Mouse (Mus musculus) liver, postnatal 0 days (tissue): ENCODE results near the gene Gm20696. TPM values are rescaled to one million over a fixed set of nuclear protein-coding genes. Genes with fewer than 3 reads are reported as not detected.
A peak's percentile ranks its signal among the peaks of the same experiment; 100 is the strongest.

Experiments
- ATAC-seq: fragments of 200-750 bp; cut with Nextera tagmentation; 2 replicates; pipeline ENCODE4 v1.8.0; 2017; ENCODE audit warnings: mild to moderate bottlenecking, moderate library complexity
- DNase-seq: peaks from one replicate; pipeline ENCODE4 v3.0.0-alpha.2; 2016
- H3K27ac ChIP-seq: fragments of 300-500 bp; sonication (generic); 2 replicates; pipeline ENCODE4 v1.5.1; 2014; ENCODE audit warnings: antibody characterized with exemption, moderate library complexity, mild to moderate bottlenecking, low read depth
- H3K27me3 ChIP-seq: fragments of 300-500 bp; sonication (generic); 2 replicates; pipeline ENCODE4 v1.6.1; 2014; ENCODE audit warnings: low read length, control low read depth, mixed read lengths; ENCODE audit not compliant: insufficient read depth
- H3K36me3 ChIP-seq: fragments of 300-500 bp; sonication (generic); replicated peaks from 2 replicates; pipeline ENCODE4 v1.6.1; 2014; ENCODE audit warnings: mild to moderate bottlenecking, control low read depth, low read length, moderate library complexity, mixed read lengths; ENCODE audit not compliant: insufficient read depth
- H3K4me1 ChIP-seq: fragments of 300-500 bp; sonication (generic); 2 replicates; pipeline ENCODE4 v1.6.1; 2014; ENCODE audit warnings: antibody characterized with exemption, mild to moderate bottlenecking, control low read depth; ENCODE audit not compliant: insufficient read depth
- H3K4me2 ChIP-seq: fragments of 300-500 bp; sonication (generic); 2 replicates; pipeline ENCODE4 v1.6.1; 2014; ENCODE audit warnings: low read depth, mild to moderate bottlenecking, low read length, moderate library complexity, mixed read lengths
- H3K4me3 ChIP-seq: fragments of 300-500 bp; sonication (generic); 2 replicates; pipeline ENCODE4 v1.5.1; 2014; ENCODE audit warnings: low read depth, low read length
- H3K9ac ChIP-seq: fragments of 300-500 bp; sonication (generic); replicated peaks from 2 replicates; pipeline ENCODE4 v1.6.1; 2014; ENCODE audit warnings: mild to moderate bottlenecking, moderate library complexity
- H3K9me3 ChIP-seq: fragments of 300-500 bp; sonication (generic); 2 replicates; pipeline ENCODE4 v1.6.1; 2016; ENCODE audit warnings: mild to moderate bottlenecking, control low read depth, low read length, mixed read lengths
- CTCF ChIP-seq: sonication (generic); IDR thresholded peaks from 2 replicates; pipeline ENCODE4 v1.5.1; 2016; ENCODE audit warnings: antibody characterized with exemption, low read depth
- EP300 ChIP-seq: IDR thresholded peaks from 2 replicates; pipeline ENCODE4 v1.6.1; 2016; ENCODE audit warnings: antibody characterized with exemption, low read depth, mild to moderate bottlenecking
- WGBS: fragments of 180-500 bp; shearing (Covaris S2); extraction: QIAGEN DNeasy Blood & Tissue Kit; methylation state at CpG from one replicate; pipeline ENCODE4 v1.1.7; 2014; ENCODE audit not compliant: insufficient replicate concordance; 5-methylcytosine and 5-hydroxymethylcytosine counted together
- polyA plus RNA-seq: library from polyadenylated mRNA; unstranded; fragments of >200 nt; fragmentation: Nextera tagmentation; extraction: Ambion mirVana; gene quantifications from 2 replicates; pipeline ENCODE4 v1.2.1, GENCODE M21; 2015

The Gm20696 gene
- polyA plus RNA-seq, 1 experiment from 2014 or later: 1.2 TPM

DNA sequence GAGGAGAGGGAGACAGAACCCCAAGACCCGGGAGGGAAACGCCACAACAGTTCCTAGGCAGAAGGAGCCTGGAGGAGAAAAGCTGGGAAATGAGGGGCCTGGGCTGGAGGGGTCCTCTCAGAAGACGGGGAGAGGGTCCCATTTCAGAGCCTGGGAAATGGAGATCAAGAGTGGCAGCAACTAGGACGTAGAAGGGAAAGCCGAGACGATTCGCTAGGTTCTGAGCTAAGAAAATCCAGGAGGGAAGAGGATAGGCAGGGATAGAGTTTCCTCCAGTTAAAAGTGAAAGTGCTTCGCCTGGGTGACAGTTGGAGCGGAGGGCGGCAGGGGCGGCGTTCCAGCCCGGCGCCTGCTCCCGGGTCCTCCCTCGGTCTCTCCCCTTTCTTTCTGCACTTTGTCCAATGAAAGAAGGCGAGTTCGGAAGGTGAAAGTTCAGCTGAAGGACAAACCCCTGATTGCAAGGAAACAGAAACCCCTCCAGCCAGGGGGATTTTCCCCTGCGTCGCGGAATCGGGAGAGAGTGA is 143.4 kb downstream of the Gm20696 start:
- Histone ChIP-seq H3K9ac (peak overlapping the region; percentile 97), H3K9me3 (peaks cover 5% of the 10 kb centered on the region; the same call in 1 of the 2 replicates), H3K27ac (peak overlapping the region; percentile 100), H3K4me2 (peak overlapping the region; percentile 89), H3K27me3 (0 out of 2 replicates have a peak, but pooled peaks cover 4% of the 10 kb centered on the region), H3K4me1 (0 out of 2 replicates have a peak, but pooled peaks cover 2% of the 10 kb centered on the region), H3K4me3 (peak overlapping the region; percentile 81), H3K36me3 (no peaks in the 10 kb centered on the region)
- peak; percentile 44; the same call in 1 of the 2 replicates for TF ChIP-seq EP300
- no peak for TF ChIP-seq CTCF
- WGBS: 1% methylated on average over 22 of the region's 22 CpGs
- peak; percentile 76 for DNase-seq
- peak; percentile 63 for ATAC-seq

DNA sequence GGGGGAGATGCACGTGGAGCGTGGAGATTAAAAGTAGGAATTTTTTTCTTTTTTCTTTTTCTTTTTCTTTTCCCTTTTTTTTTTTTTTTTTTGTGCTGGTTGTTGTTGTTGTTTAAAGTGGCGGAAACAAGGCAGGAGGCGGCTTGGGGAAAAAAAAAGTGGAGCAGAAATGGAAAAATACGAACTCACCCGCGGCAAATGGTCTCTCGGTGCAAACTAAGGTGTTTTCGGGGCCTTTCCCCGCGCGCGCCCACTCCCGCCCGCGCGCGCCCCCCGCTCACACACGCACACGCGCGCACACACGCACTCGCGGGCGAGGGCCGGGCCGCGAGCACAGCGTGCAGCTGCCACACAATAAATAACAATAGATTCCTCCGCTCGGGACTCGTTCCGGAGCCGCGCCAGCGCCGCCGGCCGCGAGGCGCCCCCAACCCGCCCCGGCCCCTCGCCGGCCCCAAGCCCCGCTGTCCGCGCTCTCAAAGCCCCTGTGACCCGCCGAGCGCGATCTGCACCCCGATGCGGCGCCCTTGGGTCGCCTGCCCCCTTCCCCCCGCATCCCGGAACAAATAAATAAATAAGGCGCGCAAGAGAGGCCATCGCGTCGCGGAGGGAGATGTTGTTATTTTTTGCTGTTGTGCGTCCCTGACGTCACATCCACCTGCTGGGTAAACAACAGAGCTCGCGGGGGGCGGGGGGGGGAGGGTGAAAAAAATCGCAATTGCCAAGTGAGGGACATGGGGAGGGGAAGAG is 144.1 kb downstream of the Gm20696 start, which contains the start of gene Foxp1:
Foxp1 (minus strand) TSS at position 363 of the 750 bp plus-strand sequence.
- H3K4me1 ChIP-seq: 0 out of 2 replicates have a peak, but pooled peaks cover 2% of the 10 kb centered on the region
- H3K27me3 ChIP-seq: 0 out of 2 replicates have a peak, but pooled peaks cover 4% of the 10 kb centered on the region
- H3K36me3 ChIP-seq: no peaks in the 10 kb centered on the region
- peak within 1 kb of the TSS; percentile 81 for H3K4me3 ChIP-seq
- DNase-seq (peak; percentile 88), ATAC-seq (peak; percentile 60)
- WGBS: under 1% methylated on average over 67 of the region's 72 CpGs
- peaks cover 5% of the 10 kb centered on the region; the same call in 1 of the 2 replicates for H3K9me3 ChIP-seq
- H3K9ac ChIP-seq: peak within 1 kb of the TSS; percentile 97
- H3K4me2 ChIP-seq: peak within 1 kb of the TSS; percentile 89
- H3K27ac ChIP-seq: peak within 1 kb of the TSS; percentile 100
- no peak for TF ChIP-seq CTCF
- TF ChIP-seq EP300: no peak

DNA sequence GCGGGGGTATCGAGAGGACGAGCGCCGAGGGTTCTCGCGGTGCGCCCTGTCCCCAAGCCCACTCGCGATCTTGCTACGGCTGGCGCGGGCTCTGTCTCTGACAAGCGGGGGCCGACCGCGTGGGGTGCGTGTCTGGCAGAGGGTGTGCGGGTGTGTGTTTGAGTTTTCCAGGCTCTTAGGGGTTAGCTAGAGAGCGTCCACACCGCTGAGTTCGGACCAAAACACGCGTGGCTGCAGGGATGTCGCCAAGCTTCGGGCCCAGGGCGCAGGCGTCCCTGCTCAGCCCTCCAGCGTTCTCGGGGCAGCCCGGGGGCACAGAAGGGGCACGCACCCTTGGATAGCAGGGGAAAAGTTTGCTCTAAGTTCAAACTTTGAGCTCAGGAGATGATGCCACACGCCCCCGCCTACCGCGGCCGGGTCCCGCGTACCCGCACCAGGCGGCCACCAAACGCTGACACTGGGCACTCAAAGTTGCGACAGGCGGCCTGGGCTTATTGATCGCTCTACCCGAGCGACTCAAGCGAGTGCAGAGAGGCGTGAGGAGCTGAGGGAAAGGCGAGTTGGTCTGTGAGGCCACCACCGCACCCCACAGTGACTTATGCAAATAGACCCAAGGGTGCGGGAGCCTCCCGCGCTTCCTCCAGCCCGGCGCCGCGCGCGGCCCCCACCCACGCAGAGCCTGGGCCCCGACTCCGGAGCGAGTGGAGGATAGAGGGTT is 144.8 kb downstream of the Gm20696 start:
- TF ChIP-seq CTCF (no peak), EP300 (no peak)
- ATAC-seq: peak; percentile 58
- Histone ChIP-seq H3K9me3 (no peaks in the 10 kb centered on the region), H3K4me2 (peak overlapping the region; percentile 89), H3K9ac (peak overlapping the region; percentile 97), H3K36me3 (no peaks in the 10 kb centered on the region), H3K4me3 (peak overlapping the region; percentile 81), H3K27me3 (0 out of 2 replicates have a peak, but pooled peaks cover 4% of the 10 kb centered on the region), H3K4me1 (0 out of 2 replicates have a peak, but pooled peaks cover 2% of the 10 kb centered on the region), H3K27ac (peak overlapping the region; percentile 100)
- WGBS: under 1% methylated on average over 60 of the region's 64 CpGs
- DNase-seq: peak; percentile 80

DNA sequence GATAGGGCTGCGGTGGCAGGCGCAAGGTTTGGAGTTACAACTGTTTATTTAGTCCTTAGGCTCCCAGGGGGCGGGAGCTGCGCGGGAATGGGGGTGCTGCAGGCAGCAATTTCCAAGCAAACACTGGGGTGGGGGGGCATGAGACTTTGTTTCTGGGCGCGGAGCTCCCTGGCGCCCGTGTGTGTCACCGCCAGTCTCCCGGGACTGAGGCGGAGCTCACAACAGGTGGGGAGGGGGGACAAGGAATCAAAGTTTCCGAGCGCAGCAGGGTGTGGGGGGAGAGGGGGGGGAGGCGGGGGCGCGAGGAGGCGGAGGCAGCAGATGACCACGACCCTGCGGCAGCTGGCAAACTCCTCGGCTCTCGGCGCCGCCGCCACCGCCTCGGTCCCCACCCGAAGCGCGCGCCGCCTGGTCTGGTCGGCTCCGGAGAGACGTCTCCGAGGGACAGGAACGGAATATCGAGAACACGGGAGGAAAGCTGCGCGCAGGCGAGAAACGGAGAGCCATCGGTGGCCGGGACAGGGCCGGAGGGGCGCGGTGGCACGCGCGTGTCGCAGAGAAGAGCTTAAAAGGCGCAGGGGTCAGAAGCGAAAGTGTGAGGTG is 145.5 kb downstream of the Gm20696 start:
- WGBS: 1% methylated on average over 49 of the region's 54 CpGs
- ATAC-seq: peak; percentile 53

DNA sequence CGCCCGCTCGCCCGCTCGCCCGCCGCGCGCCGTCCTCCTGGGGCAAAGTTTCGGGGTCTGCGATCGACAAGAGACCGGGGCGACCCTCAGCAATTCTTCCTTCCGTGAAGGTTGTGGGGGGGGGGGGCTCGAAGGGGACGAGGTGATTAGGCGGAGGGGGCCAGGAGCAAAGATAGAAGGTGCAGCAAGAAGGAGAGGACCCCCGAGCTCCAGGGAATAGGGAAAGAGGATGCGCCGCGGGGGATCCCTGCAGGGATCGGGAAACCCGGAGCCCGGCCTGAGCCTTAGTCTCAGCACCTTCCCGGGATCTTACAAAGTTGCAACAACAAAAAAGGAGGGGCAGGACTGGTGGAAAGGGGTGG is 145.9 kb downstream of the Gm20696 start:
- TF ChIP-seq EP300 (no peak), CTCF (no peak)
- Histone ChIP-seq H3K9me3 (no peaks in the 10 kb centered on the region), H3K4me1 (0 out of 2 replicates have a peak, but pooled peaks cover 2% of the 10 kb centered on the region), H3K36me3 (0 out of 2 replicates have a peak, but pooled peaks cover 3% of the 10 kb centered on the region), H3K27ac (peak overlapping the region; percentile 100), H3K9ac (peak overlapping the region; percentile 97), H3K4me3 (peak overlapping the region; percentile 81), H3K27me3 (0 out of 2 replicates have a peak, but pooled peaks cover 4% of the 10 kb centered on the region), H3K4me2 (peak overlapping the region; percentile 89)
- ATAC-seq: no peak
- WGBS: under 1% methylated on average over 26 of the region's 27 CpGs
- no peak for DNase-seq

More for the DNA sequence above, 145.5 kb downstream of the Gm20696 start:
- 0 out of 2 replicates have a peak, but pooled peaks cover 4% of the 10 kb centered on the region for H3K27me3 ChIP-seq
- peak; percentile 78 for DNase-seq
- H3K4me1 ChIP-seq: 0 out of 2 replicates have a peak, but pooled peaks cover 2% of the 10 kb centered on the region
- H3K9me3 ChIP-seq: no peaks in the 10 kb centered on the region
- H3K27ac ChIP-seq: peak overlapping the region; percentile 100
- no peak for TF ChIP-seq EP300
- no peak for TF ChIP-seq CTCF
- peak overlapping the region; percentile 89 for H3K4me2 ChIP-seq
- H3K9ac ChIP-seq: peak overlapping the region; percentile 97
- H3K4me3 ChIP-seq: peak overlapping the region; percentile 81
- 0 out of 2 replicates have a peak, but pooled peaks cover 3% of the 10 kb centered on the region for H3K36me3 ChIP-seq
